Mouse (Mus musculus): Measurements from ENCODE around the gene Bco2. TPM values are rescaled to one million over a fixed set of nuclear protein-coding genes. Genes with fewer than 3 reads are reported as not detected.

The Bco2 gene
- total RNA-seq, 2 experiments from 2014 or later, result 0.49 to 1.6 TPM

DNA sequence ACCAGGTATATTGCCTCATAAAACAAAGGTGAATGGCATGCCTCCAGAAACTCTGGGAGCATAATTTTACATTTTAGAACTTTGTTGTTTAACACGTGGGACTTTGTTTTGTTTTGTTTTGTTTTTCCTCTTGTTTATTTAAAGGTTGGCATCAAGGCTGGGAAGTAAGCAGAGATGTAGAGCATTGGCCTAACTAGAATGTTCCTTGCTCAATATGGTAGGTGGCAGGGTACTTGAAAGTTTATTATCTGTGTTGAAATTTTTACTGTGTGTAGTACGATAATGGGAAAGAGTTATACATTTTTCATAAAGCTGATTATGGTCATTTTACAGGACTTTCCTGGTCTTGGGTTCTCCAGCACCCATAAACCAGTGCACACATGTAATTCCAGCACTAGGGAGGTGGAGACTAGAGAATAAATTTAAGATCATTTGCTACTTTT is 7.0 kb upstream of the Bco2 start:
- ATAC-seq (ENCODE audit: poor library complexity, severe bottlenecking), result no peak

DNA sequence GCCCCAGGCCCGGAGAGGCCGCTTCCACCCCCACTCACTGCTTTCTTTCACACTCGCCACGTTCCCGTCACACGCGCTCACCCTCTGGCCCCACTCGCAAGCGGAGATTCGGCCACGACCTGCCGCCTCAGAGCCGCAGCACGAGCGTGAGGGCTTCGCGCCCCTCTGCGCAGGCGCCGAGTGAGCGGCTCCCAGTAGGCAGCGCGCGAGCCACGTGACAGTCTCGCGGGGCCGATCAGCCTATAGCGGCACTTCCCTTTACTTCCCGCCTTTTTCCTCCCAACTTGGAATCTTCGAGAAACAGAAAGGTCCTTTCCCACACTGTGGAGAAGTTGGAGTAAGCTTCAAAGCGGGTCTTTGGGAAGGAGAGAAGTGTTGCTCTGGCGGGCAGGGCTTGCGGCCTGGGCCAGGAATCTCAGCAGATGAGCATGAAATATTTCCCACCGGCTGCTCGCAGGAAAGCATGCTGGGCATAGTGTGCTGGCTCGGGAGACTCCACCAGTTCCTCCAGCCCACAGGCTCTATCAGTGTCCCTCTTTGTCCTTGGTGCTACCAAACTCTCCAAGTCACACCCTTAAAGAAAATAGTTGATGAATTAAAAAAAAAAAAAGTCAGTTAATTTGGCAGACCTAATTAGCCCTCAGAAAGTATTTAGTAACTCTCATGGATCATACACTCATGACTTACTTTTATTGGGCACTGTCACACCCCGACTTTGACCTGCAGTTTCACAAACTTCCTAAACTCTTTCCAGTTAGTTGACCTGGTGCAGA is 6.3 kb upstream of the Bco2 start, which contains the start of gene Tex12:
TSS of gene Tex12 (minus strand) at position 181 of the 773 bp plus-strand sequence.
- ATAC-seq (ENCODE audit: poor library complexity, severe bottlenecking), result no peak

DNA sequence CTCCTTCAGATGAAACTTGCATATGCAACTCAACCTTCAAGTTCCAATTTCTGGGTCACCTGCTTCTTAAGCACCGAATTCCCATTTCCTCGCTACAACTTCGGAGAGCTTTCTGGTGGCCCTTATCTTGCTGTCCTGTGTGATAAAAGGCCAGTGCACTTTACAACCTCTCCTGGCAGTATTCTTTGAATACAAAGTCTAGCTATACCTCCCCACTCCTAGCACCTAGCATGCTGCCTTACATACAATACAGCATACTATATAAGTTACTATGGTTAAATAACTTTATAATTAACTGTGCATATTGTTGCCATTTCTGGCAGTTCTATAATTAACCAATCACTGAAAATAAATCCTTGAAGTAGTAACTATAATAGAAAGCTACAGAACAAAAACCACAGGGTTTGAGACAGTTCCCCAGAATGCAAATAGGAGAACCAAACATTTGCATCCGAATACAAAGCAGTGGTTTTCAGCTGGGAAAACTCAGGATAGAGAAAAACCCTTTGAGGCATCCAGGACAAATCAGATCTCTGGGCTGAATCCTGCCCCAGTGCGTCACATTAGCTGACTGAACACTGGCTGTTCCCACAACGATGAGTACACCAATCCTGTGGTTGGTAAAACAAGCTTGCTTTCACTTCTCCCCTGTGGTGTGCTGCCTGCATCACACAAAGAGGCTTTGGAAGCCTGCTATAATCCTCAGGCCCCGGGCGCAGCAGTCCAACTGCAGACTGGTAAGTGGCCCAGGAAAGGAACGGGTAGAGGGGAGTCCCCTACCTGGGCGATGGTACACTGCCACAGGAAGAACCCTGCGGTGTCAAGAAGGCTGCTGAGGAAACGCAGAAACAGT is 514 bp downstream of the Bco2 start, which contains the start of gene Il18:
TSS of gene Il18 (plus strand) at position 587 of the 853 bp plus-strand sequence.
- peak; percentile 92 for ATAC-seq (ENCODE audit: poor library complexity, severe bottlenecking)

DNA sequence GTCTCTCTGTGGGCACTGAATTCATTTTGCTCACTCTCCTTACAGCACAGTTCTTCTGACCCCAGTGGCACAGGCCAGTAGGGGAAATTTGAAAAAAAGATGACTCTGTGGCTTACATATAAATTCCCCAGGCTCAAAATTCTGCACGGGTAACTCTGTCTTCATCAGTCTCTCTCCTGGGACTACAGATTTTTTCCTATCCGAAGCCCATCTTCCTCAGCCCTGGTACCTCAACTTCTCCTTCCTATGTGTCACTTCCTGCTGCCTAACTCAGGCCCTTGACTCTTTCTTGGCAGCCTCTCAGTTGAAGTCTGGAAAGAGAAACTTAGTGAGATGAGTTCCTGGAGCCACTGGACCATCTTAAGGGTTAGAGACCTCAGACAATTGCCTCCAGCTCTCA is 1.4 kb downstream of the Bco2 start:
- ATAC-seq (ENCODE audit: poor library complexity, severe bottlenecking), result peak; percentile 50

DNA sequence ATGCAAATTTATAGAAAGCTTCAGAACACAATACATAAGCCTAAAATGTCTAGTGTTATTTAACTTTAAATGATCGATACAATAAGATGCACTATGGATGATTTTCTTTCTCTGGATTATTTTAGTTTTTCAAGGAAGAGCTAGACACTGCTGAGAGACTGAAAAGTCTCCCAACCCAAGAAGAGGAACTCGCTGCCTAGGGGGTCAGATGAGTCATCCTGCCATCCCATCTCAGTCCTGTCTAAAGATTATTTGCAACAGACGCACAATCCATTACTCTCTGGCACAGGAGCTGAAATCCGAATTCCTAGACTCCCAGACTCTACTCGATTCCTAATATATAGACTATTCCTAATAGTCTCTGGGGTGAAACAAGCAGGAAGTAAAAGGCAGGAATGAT is 2.8 kb downstream of the Bco2 start:
- peak; percentile 55 for ATAC-seq (ENCODE audit: poor library complexity, severe bottlenecking)

DNA sequence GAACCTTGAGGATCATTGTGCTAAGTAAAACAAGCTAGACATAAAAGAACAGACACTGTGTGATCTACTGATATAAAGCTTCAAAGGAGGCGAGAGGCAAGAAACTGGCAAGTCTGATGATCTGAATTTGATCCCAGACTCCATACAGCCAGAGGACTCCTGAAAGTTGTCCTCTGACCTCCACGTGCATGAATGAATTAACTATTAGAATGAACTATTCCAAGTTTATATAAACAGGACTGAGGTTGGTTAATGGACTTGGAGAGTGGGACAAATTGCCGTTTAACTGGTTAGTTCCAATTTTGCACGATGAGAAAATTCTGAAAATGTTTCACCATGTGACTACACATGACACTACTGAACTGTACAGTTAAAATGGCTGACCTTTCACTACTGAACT is 6.0 kb downstream of the Bco2 start:
- no peak for ATAC-seq (ENCODE audit: poor library complexity, severe bottlenecking)

DNA sequence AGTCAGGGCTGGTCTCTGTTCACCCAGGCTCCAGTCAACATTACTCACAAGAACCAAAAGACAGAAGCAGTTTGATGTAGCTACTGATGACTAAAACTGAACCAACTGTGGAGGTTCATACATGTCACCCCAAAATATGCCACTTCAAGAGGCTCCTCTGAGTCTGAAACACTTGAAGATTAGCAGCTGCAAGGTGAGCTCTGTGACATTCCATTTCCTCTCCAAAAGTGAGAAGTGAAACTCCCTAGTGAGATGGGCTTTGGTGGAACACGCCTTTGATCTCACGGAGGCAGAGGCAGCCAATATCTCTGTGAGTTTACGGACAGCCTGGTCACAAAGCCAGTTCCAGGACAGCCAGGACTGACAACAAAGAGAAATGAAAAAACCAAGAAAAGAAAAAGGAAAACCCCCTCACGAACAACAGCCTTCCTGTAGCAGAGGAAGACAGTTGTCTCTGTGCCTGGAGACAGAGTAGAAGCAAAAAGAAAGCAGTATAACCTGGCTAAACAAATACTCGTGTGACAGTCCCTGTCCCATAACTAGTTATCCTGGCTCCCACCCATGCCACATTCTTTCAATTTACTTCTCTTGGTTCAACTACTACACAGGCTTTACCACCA is 7.0 kb downstream of the Bco2 start:
- ATAC-seq (ENCODE audit: poor library complexity, severe bottlenecking), result peak; percentile 81

DNA sequence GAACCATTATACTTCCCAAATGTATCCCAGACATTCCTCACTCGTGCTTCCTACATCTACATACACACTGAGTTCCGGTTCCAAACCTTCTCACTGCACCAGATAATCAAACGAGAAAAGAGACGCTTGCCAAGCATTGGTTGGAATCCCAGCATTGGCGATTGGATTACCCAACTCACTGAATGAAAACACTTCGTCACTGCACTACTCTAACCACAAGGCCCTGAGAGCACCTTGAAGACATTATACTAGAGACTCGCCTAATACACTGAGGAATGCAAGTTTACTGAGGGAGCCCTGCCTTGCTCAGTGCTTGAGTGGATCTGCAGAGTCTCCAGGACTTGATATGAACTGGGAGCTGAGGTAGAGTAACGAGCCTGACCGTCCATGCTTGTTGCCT is 12.6 kb downstream of the Bco2 start:
- ATAC-seq (ENCODE audit: poor library complexity, severe bottlenecking), result no peak

DNA sequence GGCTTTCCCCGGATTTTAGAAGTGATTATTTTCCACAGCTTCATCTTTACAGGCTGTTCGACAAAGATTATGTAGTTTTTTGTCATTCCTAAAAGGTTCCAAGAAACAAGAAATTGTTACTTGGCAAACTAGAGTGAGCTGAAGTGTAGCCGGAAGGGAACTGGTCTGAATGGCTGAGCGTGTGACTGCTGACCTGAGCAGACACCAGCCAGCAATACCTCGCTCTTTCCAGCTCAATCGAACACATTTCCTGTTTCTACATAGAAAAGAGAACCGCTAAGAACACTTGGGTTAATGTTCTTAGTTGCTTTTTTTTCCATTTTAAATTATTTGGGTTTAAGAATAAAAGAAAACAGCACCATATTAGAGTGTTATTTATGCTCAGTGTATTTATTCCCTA is 14.8 kb downstream of the Bco2 start:
- ATAC-seq (ENCODE audit: poor library complexity, severe bottlenecking), result peak; percentile 64

DNA sequence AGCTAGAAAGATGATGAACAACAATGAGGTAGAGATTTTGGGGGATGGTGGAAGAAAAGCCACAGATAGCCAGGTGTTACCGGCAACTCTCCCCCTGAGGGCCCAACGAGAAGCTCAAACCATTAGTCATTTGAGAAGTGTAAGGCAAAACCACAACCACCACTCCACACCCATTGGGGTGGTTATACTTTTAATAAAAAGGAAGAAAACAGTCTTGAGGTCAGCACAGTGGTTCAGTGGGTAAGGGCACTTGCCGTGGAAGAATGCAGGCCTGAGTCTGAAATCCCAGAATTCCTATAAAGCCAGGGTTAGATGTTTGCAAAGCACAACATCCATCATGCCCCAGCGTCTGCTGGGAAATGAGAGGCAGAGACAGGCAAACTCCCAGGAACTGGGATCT is 17.7 kb downstream of the Bco2 start:
- ATAC-seq (ENCODE audit: poor library complexity, severe bottlenecking), result peak; percentile 53

DNA sequence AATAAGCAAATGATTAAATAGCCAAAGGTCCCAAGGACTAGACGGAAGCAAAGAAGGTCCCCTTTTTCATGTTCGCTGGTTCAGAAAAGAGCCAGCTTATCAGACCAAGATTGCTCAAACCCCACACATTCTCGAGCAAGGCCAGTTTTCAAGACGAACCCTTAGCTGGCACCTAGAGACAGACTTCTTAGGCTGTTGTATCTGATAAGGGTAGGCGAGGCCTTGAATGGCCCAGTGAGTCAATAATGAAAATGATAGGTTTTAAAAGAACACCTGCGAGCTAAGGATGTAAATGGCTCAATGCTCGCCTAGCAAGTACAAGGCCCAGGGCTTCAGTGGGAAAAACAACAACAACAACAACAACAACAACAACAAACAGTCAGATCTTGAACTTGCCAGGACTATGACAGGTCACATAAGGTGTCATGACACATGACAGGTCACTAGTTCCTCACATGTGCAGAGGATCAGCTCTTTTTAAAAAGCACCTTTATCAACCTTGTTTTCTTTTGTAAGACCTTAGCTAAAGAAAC is 18.3 kb downstream of the Bco2 start:
- ATAC-seq (ENCODE audit: poor library complexity, severe bottlenecking), result no peak

DNA sequence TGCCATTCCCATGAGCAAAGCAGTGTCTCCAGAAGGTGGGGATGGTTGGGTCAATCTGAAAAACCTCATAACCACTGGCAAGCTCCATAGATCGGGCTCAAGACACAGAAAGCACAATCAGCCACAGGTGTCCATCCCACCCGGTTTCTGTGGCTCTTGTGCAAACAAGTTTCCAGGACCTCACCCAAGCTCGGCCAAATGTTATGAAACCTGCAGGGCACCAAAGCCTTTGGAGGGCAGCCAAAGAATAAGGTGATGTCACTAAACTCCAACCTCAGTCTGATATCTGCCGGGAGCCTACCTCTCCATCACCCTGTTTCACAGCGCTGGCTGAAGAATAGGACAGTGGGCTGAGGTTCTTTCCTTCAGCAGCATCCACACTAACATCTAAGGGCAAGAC is 19.1 kb downstream of the Bco2 start:
- no peak for ATAC-seq (ENCODE audit: poor library complexity, severe bottlenecking)

DNA sequence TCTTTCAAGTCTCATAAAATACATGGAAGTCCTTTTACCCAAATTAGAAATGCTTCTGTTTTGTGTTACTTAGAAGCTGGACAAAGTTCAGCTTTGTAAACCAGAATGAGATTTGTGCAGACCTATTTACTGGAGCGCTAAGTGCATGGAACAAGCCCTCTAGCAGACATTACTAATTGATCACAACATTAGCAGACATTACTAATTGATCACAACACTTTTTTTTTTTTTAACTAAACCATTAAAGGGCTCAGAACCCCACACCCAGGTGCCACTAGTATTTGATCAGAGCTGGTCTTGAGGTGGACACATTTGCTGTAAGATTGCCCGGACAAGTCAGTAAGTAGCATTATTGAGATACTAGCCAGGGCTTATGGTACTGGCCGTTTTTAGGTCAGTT is 21.2 kb downstream of the Bco2 start:
- no peak for ATAC-seq (ENCODE audit: poor library complexity, severe bottlenecking)

DNA sequence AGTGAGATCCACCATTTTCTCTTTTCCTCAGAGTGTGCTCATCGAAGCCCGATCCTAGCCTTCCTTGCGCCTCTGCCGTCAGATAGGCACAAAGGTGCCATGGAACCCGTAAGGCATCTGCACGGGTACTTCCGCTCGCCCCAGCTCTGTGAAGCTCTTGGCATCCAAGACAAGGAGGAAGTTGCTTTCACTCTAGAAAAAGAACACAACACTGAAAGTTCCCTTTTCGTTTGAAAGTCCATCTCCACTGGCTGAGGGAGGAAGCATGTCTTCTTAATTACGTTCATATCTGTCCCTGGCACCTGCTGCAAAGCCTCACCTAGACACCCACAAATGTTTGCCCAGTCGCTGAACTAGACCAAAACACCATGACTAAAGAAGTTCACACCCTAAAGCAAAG is 21.7 kb downstream of the Bco2 start:
- peak; percentile 66 for ATAC-seq (ENCODE audit: poor library complexity, severe bottlenecking)

DNA sequence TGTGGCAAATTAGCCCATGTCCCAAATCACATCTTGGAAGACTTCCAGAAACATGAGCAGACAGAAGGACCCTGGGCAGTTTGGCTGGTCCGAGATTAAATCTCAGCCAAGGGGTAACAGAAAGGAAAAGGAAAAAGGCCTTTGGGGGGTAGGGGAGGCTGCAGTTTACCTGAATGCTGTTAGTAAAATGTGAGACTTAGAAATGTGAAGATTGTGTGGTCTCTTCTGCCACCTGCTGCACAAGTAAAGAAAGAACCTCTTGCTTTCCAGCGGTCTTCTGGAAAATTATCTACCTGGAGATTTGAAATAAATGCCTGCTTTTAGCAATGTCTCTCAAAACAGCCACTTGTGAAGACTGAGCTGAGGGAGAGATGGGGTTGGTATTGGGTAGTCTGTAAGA is 24.1 kb downstream of the Bco2 start:
- ATAC-seq (ENCODE audit: poor library complexity, severe bottlenecking), result no peak

DNA sequence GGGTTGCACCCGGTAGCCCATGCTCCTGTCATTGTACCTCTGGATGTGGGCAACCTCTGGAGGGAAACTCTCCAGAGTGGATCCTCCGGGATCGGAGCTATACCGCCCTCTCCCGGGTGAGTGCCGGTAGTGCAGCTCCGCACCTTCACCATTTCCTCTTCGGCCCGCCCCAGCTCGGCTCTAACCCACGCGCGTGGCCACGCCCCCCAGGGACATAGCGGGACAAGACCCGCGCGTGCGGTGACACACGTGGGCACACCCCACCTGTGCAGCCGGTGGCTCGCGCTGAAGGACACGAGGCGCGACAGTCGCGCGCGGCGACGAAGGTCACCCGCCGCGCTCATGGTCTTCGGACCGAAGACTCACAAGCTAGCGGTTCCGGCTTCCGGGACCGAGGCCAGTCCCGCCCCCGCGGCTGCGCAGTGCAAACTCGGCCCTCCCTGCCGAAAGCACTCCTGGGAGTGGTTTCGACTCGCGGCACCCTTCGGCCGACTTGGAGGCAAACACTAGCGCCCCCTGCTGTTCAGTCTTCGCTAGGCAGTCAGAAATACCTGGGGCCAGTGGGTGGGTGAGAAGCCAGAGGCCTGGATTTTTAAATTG is 26.6 kb downstream of the Bco2 start, which contains the start of gene Pts:
TSS of gene Pts (minus strand) at position 432 of the 600 bp plus-strand sequence.
- ATAC-seq (ENCODE audit: poor library complexity, severe bottlenecking), result peak; percentile 81

DNA sequence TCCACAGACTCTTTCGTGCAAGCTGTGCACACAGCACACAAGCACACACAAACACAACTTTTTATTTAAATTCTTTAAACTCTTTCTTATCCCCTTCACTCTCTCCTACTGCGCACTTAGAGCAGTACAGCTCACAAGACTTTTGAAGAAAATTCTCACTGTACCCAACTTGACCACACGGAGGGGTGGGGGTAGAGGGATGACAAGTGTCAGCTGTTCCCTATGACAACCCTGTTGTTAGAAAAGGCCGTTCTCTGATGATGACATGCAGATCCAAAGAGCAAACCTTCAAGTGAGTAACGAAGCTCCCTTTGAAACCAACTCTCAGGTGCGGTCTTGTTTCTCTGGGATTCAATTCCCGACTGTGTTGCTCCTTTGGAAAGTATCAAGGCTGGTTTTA is 27.1 kb downstream of the Bco2 start:
- ATAC-seq (ENCODE audit: poor library complexity, severe bottlenecking), result peak; percentile 37

DNA sequence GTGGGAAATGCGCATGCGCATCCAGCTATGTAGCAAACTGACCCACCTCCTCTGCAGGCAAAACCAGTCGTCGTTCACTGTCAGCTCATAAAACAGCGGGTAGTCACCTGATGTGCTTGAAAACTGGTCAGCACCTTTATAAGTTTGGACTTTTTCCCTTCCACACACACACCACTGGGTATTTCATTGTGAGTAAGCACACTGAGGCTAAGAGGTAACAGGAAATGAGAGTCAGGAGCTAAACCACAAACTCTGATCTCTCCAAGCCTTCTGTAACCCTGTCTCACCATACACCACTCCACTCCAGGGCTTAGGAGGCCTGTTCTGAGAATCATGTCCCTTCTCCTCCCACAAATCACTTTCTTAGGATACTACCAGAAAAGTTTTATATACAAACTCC is 29.4 kb downstream of the Bco2 start:
- ATAC-seq (ENCODE audit: poor library complexity, severe bottlenecking), result no peak

DNA sequence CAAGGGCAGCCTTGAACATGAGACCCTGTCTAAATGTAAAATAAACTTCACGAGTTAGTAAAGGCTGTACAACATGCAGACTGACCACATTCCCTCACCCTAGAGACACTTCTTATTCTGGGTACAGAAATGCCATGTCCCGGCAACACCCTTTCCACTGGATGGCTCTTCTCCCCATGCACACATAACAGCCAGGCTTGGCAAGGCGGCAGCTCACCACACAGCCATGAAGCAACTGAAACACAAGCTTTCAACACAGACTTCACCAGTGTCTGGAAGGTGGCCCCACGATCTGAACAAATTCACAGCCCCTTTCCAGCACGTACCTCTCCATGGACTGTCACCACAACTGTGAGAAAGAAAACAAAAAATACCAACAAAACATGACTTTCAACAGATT is 30.0 kb downstream of the Bco2 start:
- no peak for ATAC-seq (ENCODE audit: poor library complexity, severe bottlenecking)

DNA sequence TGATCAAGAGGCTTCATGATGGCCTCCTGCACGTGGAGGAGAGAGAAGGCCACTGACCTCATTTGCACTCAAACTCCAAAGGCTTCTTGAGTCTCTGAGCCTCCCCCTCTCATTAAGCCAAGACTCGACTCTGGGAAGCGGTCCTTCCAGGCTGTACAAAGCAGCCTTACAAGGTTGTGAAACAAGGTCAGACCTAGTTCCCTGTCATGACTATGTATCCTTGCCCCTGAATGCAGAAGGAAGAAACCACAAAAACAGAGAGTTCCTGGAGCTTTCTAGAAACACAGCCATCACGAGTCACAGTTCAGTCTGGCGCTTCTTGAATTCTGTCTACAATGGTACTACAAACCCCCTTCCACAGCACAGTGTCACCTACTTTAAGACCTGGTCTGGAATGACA is 32.4 kb downstream of the Bco2 start:
- ATAC-seq (ENCODE audit: poor library complexity, severe bottlenecking), result peak; percentile 67

DNA sequence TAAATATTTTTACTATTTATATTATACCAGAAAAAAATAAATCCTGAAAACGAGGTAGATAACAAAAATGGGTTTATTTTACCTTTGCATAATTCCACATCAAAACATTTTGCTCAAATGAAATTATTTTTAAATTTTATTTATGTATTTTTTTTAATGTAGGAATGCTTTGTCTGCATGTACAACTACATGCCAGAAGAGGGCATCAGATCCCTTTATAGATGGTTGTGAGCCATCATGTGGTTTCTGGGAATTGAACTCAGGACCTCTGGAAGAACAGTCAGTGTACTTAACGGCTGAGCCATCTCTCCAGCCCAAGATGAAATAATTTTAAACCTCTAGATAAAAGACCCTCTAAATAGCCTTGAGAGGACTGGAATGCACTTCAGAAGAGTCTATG is 33.4 kb downstream of the Bco2 start:
- ATAC-seq (ENCODE audit: poor library complexity, severe bottlenecking), result no peak

Data from megakaryocyte, adult 5-6 weeks (primary cell).